Mouse (Mus musculus) embryonic fibroblast, embryonic 13.5 days (primary cell): ENCODE measurements at regions not wholly inside any gene's neighbourhood (a gene's known extent, or its start where the extent isn't known, plus 50 kb on each side); places are given as distances from the start of the nearest gene placed in this dataset.
A peak's percentile ranks its signal among the peaks of the same experiment; 100 is the strongest.

ENCODE experiments used
- H3K27ac ChIP-seq: 2 replicates; pipeline ENCODE4 v1.5.1; 2012; ENCODE audit warnings: low read length, control low read depth, inconsistent platforms; ENCODE audit not compliant: insufficient read depth
- H3K4me1 ChIP-seq: 2 replicates; pipeline ENCODE4 v1.6.1; 2011; ENCODE audit warnings: low read length; ENCODE audit not compliant: control insufficient read depth, insufficient read depth
- H3K4me3 ChIP-seq: 2 replicates; pipeline ENCODE4 v1.5.1; 2011; ENCODE audit warnings: mild to moderate bottlenecking, control low read depth, low read length; ENCODE audit not compliant: insufficient read depth
- CTCF ChIP-seq: IDR thresholded peaks from 2 replicates; pipeline ENCODE4 v1.5.1; 2011; ENCODE audit warnings: mild to moderate bottlenecking, control low read depth, low read length, moderate library complexity, borderline replicate concordance; ENCODE audit not compliant: insufficient read depth
- POLR2A ChIP-seq: IDR thresholded peaks from 2 replicates; pipeline ENCODE4 v1.6.1; 2011; ENCODE audit warnings: low read depth, mild to moderate bottlenecking, control low read depth, low read length, moderate library complexity

DNA sequence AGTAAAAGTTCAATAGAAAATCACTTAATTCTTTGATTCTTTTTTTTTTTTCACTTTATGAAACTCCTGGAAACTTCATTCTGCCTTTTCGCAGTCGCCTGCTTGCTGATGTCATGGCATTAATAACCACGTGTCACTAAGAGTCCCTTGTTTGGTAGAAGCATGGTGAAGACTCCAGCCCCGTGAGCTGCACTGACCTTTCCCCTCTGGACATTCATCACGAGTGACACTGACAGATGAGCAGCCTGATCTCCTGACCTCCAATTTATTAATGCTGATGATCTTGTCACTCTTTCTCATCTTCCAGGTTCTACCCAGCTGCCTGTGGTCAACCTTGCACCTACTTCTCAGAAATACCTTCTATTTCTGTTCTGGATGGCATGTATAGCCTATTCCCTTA lies 867.1 kb upstream of the Slit2 start:
- H3K27ac ChIP-seq: no peak overlapping the region
- H3K4me1 ChIP-seq: no peaks in the 10 kb centered on the region
- no peak overlapping the region for H3K4me3 ChIP-seq
- TF ChIP-seq POLR2A (no peak), CTCF (no peak)

DNA sequence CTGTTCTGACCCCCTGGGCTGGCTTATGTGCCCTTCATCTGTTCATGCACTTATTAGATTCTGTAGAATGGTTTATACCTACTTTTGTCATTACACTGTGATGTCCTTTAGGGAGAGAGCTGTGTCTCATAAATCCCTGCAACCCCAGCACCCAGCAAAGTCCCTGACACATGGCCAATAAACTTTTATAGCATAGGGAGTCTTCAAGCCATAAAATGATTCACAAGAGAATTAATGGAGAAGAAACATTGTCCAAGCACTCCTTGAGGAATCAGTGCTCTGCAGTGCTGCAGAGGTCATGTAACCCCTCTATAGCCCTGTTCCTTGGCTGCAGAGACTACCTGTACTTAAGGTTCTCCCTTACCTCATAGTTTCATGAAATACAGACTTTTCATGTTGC lies 887.2 kb upstream of the Slit2 start:
- TF ChIP-seq POLR2A: no peak
- no peak for TF ChIP-seq CTCF
- no peak overlapping the region for H3K4me3 ChIP-seq
- H3K4me1 ChIP-seq: no peaks in the 10 kb centered on the region
- no peak overlapping the region for H3K27ac ChIP-seq

DNA sequence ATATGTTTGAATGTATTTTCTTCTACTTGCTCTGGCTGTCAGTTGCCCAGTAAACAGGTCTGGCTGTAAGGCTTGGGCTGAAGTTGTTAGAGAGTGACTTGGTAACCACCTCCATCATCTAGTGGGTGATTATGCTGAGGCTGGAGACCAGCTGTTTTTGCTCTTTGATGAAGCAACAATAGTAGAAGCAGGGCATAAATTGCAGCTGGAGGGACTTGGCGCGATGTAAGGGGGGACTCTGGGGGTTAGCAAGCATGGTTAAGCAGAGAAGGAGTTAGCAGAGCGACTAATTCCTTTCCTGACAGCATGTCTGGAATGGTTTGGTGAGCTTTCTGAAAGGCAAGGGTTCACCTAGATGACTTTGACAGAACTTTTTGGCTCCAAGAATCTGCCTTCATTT lies 930.0 kb upstream of the Slit2 start:
- TF ChIP-seq CTCF: no peak
- TF ChIP-seq POLR2A: no peak
- no peak overlapping the region for H3K4me3 ChIP-seq
- no peak overlapping the region for H3K27ac ChIP-seq
- H3K4me1 ChIP-seq: no peaks in the 10 kb centered on the region

DNA sequence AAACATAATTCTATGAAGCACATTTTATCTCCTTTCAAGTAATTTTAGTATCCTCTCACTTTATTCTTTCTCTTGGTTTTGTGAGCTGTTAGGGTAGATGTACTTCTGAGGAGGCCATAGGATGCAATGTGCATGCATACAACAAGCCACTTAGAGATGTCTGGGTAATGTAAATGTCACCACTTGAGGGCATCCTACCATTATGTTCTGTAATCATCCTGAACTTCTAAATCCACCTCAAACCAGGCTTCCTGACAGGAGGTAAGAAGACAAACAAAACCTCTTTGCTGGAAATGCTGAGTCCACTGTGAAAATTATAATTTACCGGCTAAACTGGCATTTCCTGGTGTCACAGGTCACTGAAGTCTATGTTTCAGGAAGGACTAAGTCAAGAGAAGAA lies 946.2 kb upstream of the Slit2 start:
- TF ChIP-seq CTCF: no peak
- no peak for TF ChIP-seq POLR2A
- no peak overlapping the region for H3K27ac ChIP-seq
- no peak overlapping the region for H3K4me3 ChIP-seq
- no peaks in the 10 kb centered on the region for H3K4me1 ChIP-seq

DNA sequence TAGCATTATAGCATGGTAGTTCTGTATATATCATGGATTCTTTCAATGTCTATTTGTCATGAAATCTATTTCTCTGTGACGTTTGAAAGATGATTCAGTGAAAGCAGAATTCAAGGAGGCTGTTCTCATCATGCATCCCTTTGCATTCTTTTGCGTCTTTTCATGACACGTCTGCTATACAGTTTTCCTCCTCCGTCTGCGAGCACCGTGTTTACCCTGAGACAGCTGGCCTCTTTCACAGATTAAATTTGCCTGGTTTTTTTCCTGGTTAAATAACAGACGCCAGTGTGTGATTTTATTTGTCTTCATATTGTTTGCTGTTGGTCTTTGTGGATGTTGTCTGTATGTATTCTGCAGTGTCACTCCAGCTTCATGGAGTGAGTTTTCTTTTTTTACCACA lies 948.9 kb upstream of the Slit2 start:
- Histone ChIP-seq H3K27ac (no peak overlapping the region), H3K4me3 (no peak overlapping the region), H3K4me1 (no peaks in the 10 kb centered on the region)
- TF ChIP-seq CTCF: no peak
- TF ChIP-seq POLR2A: no peak

DNA sequence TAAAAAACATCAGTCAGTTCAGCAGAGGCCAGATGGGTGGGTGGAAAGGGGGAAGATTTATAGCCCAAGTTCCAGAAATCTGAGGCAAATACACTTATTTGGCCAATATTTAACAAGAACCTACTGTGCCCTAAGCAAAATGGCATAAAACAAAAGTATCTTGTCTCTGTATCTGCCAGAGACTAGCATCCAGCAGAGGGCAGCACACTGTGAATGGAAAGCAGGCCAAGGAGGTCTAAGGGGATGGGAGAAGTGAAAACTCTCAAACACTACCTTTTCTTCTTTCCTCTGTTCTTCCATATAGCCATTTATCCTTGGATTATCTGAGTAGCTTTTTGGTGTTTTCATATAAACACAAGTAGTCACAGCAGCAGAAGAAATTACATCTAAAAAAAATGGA lies 968.6 kb upstream of the Slit2 start:
- no peaks in the 10 kb centered on the region for H3K4me1 ChIP-seq
- H3K4me3 ChIP-seq: no peak overlapping the region
- H3K27ac ChIP-seq: no peak overlapping the region
- TF ChIP-seq POLR2A (no peak), CTCF (peak; percentile 61; the same call in 1 of the 2 replicates)

DNA sequence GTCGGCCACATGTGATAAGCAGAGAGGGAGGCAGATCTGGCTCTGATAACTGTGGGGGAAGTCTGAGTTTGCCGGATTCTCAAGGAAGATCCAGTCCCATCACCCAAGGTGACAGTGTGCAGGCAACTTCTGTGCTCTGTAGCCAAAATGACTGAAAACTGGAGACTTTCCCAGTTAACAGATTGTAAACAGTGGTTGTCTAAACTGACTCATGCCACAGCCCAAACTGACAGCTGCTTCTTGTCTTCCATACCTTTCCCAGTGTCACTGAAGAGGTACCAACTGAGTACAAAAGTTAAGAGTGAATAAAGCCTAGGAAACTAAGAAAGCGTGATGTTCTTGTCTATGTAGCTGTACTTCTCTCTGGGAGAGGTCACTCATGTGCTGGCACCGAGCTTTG lies 990.4 kb upstream of the Slit2 start:
- TF ChIP-seq POLR2A (no peak), CTCF (no peak)
- Histone ChIP-seq H3K4me1 (no peaks in the 10 kb centered on the region), H3K27ac (no peak overlapping the region), H3K4me3 (no peak overlapping the region)

DNA sequence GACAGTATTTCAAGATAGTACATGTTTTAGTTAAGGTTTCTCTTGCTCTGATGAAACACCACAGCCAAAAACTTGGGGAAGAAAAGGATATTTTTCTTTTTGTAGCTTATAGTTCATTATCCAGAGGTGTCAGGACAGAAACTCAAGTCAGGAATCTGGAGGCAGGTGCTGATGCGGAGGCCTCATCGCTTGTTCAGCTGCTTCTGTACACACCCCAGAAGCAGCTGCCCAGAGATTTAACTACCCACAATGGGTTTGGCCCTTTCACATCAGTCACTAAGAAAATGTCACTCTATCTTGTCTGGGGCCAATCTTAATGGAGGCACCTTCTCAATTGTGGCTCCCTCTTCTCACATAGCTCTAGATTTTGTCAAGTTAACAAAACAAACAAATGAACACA lies 996.4 kb upstream of the Slit2 start:
- Histone ChIP-seq H3K4me3 (no peak overlapping the region), H3K27ac (no peak overlapping the region), H3K4me1 (no peaks in the 10 kb centered on the region)
- TF ChIP-seq CTCF: no peak
- TF ChIP-seq POLR2A: no peak

DNA sequence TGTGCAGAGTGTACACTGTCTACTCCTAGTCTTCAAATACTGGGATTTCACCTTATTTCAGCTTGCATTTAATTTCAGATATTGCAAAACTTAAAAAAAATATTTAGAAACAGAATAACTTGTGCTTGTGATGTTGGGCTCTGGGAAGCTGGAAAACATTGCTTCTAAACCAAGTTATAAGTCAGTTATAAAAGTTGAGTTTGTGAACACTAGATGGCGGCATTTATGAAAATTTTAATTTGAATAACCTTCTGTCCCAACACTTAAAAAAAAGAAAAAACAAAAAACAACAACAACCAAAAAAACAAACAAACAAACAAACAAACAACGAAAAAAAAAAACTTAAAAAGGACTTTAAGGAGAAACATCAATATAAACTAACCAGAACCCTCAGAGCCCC lies 1002.6 kb upstream of the Slit2 start:
- Histone ChIP-seq H3K27ac (no peak overlapping the region), H3K4me1 (no peaks in the 10 kb centered on the region), H3K4me3 (no peak overlapping the region)
- TF ChIP-seq CTCF (no peak), POLR2A (no peak)

DNA sequence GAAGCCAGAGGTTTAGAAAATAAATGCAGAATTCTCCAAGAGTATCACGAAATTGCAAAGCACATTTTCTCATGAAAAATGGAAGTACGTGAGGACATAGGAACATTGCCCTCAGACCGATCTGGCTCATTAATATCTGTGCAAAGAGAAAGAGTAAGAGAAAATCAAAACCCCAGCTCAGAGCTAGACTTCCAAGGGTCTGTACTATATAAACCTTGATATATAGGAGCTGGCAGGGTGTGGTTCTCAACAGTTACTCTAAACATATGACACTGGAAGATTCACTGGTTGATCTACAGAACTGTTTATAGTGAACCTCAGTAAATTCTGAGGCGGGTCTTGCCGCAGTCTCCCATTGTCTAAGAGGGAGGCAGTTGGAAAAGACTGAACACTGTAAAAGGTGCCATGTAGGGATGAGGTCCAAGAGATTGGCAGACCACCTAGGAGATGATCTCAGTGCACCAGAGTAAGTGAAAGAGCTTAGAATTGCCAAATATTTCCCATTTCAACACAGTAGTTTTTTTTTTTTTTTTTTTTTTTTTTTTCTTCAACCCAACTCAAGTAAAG lies 1014.0 kb upstream of the Slit2 start:
- Histone ChIP-seq H3K4me3 (no peak overlapping the region), H3K27ac (no peak overlapping the region), H3K4me1 (no peaks in the 10 kb centered on the region)
- TF ChIP-seq POLR2A (no peak), CTCF (no peak)

DNA sequence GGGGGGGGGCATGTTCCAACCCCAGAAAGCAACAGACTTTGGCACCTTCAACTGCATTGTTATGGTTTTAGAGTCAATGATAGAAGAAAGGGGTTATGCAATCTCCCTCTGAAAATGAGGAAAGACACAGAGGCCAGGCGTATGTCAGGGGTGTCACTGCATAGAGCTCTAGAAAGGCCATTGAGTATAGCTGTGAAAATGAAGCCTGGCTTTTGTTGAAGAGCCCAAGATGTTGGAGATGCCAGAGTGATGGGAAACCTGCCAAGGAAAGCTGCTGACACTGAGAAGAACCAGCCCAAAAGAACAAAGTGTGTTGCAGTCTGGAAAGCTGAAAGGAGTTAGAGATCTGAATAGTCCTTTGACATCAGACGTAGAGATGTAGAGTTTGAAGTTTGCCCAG lies 1022.2 kb upstream of the Slit2 start:
- H3K4me1 ChIP-seq: no peaks in the 10 kb centered on the region

More for the DNA sequence above, 1022.2 kb upstream of the Slit2 start:
- no peak for TF ChIP-seq CTCF
- TF ChIP-seq POLR2A: no peak
- no peak overlapping the region for H3K27ac ChIP-seq
- no peak overlapping the region for H3K4me3 ChIP-seq
